Mouse (Mus musculus) urinary bladder, postnatal 10 days (tissue): ENCODE data around the gene Gm17555.
"Not testable (repeated sequence)": the region's sequence is repeated elsewhere in the genome, so short reads cannot be mapped to it uniquely, and the experiment has no call there.

Experiments
- DNase-seq: peaks from one replicate; pipeline ENCODE4 v3.0.0; 2022; ENCODE audit warnings: low spot score

Gm17555 gene

DNA sequence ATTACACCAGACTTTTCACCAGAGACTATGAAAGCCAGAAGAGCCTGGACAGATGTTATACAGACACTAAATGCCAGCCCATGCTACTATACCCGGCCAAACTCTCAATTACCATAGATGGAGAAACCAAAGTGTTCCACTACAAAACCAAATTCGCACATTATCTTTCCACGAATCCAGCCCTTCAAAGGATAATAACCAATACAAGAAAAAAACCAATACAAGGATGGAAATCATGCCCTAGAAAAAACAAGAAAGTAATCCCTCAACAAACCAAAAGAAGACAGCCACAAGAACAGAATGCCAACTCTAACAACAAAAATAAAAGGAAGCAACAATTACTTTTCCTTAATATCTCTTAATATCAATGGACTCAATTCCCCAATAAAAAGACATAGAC is at the start of gene Gm17555:
TSS of gene Gm17555 (plus strand) at position 301 of the 400 bp plus-strand sequence.
- not testable (repeated sequence) for DNase-seq

DNA sequence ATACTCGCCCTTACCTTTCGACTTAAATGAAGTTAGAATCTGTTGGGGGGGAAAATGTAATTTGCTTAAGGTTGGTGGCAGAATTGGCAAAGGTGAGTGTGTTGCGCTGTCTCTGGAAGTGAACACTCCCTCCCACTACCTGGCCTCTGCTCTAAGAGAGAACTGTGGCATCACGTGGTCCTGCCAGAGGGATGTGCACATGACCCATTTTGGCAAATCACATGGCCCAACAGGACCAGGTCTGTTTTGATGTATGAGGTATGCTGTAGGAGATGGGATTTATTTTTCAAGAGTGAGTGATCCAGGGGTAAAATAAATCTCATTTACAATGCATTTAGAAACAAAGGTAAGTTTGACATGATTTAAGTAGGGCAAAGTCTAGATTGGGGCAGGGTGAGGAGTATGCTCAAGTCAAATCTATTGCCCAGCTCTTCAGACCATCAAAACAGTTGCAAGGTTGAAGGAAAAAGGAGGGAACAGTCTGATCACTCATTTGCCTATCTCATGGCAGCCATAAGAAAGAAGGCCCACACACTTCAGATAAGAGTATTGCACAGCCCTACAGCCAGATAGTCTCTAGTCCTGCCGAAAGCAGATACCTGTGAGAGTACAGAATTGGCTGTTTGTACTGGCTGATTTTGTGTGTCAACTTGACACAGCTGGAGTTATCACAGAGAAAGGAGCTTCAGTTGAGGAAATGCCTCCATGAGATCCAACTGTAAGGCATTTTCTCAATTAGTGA is 49.5 kb upstream of the Gm17555 start:
- DNase-seq: no peak

DNA sequence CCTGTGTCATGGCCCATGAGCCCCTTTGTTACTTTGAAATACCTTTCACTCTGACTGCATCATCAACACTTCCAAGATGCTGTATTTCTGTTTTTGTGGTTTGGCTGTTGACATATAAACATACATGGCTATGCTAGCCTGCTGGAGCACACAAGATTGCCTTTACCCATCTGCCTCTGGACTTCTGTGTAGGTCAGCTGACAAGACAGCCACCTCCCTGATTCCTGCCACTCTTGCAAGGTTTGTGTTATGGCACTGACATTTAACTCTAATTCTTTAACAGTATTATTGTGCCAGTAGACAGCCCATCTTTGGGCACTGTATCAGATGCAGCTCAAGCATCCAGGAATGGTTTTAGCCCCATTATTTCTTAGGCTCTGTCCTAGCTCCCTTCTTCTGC is 48.6 kb upstream of the Gm17555 start:
- no peak for DNase-seq

GRCm38 (mm10) chr2:126166848-126167617 is 47.9 kb upstream of the Gm17555 start:
- no peak for DNase-seq

DNA sequence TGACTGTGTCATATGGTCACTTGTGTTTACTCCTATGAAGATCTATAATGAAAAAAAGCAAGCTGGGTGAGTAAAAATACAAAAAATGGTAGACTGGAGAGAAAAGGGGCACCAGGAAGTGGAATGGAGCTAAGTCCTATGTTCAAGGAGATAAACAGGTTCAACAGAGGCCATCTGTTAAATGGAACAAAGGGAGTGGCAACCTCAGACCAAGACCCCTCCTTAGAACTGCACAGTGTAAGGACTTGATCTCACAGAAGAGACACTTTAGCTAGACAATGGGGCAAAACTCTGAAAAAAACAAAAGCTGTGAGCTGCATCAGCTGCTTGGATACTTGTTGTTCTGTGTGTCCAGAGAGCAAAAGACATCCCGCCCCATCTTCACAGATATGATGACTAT is 43.5 kb upstream of the Gm17555 start:
- no peak for DNase-seq

GRCm38 (mm10) chr2:126191306-126191705 is 23.6 kb upstream of the Gm17555 start:
- no peak for DNase-seq

GRCm38 (mm10) chr2:126192129-126192528 is 22.8 kb upstream of the Gm17555 start:
- DNase-seq: no peak

DNA sequence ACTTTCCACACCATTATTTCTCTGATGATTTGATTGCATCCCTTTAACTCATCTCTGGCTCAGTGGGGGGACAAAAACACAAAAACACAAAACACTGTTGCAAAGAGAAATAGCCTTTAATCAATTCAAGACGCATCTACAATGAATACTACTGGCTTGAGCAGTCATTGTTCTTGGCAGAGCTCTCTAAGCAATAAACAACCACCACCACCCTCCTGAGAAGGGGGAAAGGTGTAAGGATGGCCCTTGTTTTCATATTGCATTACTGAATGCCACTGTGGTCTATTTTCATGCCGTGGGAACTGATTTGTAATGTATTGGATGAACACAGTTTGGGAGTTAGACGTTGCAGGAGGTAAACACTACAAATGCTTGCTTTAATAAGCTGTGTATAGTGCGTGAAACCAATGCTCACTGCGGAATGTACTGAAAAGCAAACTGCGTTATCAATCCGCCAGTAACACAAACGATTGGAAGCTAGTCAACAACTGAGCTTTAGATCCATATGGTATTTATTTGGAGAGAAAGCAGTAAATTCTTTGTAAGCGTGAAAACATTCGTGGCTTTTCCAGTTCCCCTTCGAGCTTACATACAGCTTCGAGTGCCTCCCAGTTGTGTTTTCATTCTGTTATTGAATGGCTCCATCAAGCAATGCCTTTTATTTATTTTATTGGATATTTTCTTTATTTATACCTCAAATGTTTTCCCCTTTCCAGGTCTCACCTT is 19.1 kb upstream of the Gm17555 start:
- no peak for DNase-seq

DNA sequence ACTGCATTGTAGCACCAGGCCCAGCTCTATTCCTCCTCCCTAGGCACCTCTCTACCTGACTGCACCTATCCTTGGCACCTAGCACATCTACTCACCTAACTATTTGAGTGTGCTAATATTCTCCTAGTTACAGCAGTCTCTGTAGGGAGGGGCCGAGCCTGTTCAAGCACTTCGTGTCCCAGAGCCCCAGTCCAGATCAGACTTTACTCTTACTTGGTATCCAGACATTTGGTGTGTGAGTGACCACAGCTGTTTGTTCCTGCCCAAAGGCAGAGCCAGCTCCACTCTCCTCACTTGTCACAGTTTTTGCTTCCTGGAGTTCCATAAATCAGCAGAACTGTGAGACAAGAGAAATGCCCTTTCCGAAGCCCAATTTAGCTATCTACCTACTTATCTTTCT is 15.9 kb upstream of the Gm17555 start:
- no peak for DNase-seq

- DNase-seq: no peak
Observed at GRCm38 (mm10) chr2:126211011-126211680, 3.8 kb upstream of the Gm17555 start.

- no peak for DNase-seq
Observed at GRCm38 (mm10) chr2:126227581-126227980, 12.7 kb downstream of the Gm17555 start.

DNA sequence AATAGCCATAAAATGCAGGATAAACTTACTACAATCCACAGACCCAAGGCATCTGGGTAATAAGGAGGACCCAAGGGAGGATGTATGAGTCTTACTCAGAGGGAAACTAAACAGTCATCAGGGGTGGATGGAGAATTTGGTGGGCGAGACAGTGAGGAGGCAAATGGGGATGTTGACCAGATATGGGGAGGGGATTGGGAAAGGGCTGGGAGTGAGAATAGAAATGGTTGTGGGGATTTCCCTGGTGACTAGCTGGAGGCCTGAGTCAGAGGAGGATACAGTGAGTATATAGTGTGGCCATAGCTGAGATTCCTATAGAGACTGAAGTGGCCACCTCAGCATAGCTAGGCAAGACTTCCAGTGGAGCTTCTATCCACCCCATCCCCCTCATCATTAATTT is 16.8 kb downstream of the Gm17555 start:
- DNase-seq: no peak

- DNase-seq: no peak
Observed at GRCm38 (mm10) chr2:126236905-126237304, 22.0 kb downstream of the Gm17555 start.

- DNase-seq: no peak
Observed at GRCm38 (mm10) chr2:126245446-126245845, 30.5 kb downstream of the Gm17555 start.

DNA sequence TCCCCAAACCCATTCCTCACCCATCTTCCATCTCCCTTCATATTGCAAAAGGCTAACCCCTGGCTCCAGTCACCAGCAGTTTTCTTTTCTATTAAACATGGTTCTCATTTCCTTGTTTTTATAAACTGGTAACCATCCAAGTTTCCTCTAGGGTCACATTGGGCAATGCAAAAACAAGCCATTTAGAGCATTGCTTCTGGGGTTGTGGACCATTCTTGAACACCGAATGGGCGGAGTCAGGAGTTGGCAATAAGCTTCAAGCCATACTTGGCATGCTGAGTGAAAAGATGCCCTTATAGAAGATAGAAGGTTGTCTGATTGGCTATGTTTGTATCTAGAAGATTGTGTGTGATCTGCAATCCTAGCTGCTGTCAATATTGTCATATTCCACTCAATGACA is 33.6 kb downstream of the Gm17555 start:
- no peak for DNase-seq

- no peak for DNase-seq
Observed at GRCm38 (mm10) chr2:126252211-126252610, 37.3 kb downstream of the Gm17555 start.
